Mouse (Mus musculus): ENCODE data around the gene Kat7. TPM values are rescaled to one million over a fixed set of nuclear protein-coding genes. Genes with fewer than 3 reads are reported as not detected.
A peak's percentile ranks its signal among the peaks of the same experiment; 100 is the strongest.

Gene Kat7
- 10 to 100 TPM; 76.5 to 82.0 TPM for total RNA-seq (2021)
- long read RNA-seq, transcript Kat7-204 (14 exons, 3,470 nt) = major isoform, 13 of 22 reads
- long read RNA-seq, partial matches to known transcripts = 2 of 22 reads
- long read RNA-seq, other reads (novel, unspliced or antisense) = 3 of 22 reads

DNA sequence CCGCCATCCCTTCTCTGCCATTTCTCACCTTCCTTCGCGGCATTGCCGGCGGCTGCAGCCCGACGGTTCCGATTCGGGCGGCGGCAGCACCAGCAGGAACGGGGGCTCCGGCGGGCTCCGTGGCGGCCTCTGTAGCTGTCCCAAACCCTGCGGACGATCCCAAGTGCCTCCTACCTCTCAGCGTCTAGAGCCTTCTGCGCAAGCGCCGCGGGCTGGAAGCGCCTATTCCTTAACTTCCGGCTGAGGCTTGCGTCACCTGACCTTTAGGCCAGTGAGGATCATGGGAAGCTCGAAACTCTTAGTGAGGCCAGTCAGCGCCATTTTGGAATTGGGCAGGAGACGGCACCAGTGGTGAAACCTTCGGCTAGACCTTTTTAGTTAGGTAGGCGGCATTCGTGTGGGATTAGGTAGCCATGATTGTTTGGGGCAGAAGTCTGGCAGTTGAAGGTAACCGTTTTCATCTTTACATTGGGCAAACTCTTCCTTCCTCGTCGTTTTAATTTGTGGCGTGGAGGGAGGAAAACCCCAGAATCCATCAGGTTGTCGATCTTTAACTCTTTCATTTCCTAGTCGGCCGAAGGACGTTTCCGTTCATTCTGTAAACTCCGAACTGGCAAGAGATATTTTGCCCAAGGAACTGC, at the start of gene Kat7:
TSS of gene Kat7 (minus strand) at position 240 of the 641 bp plus-strand sequence.
- peak; percentile 99 for DNase-seq (ENCODE audit: low spot score in 2 of 2)

DNA sequence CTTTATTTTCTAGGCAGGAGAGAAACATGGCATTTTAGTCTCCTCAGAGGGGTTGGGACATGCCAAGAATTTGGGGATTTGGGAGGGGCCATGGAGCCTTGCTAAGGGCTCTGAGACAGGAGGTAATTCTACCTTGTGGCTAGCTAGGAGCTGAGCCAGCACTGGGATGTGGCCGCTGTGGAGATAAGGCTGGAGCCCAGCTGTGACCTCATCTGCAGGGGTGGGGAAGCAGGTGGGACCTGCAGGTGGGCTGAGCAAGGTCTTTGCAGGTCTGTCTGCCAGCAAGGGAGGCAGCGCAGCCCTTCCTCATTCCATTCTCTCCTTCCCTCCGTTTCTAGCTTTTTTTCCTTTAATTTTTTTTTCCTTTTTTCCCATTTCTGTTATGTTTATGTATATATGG, 48.2 kb upstream of the Kat7 start:
- no peak for DNase-seq (ENCODE audit: low spot score in 2 of 2)

DNA sequence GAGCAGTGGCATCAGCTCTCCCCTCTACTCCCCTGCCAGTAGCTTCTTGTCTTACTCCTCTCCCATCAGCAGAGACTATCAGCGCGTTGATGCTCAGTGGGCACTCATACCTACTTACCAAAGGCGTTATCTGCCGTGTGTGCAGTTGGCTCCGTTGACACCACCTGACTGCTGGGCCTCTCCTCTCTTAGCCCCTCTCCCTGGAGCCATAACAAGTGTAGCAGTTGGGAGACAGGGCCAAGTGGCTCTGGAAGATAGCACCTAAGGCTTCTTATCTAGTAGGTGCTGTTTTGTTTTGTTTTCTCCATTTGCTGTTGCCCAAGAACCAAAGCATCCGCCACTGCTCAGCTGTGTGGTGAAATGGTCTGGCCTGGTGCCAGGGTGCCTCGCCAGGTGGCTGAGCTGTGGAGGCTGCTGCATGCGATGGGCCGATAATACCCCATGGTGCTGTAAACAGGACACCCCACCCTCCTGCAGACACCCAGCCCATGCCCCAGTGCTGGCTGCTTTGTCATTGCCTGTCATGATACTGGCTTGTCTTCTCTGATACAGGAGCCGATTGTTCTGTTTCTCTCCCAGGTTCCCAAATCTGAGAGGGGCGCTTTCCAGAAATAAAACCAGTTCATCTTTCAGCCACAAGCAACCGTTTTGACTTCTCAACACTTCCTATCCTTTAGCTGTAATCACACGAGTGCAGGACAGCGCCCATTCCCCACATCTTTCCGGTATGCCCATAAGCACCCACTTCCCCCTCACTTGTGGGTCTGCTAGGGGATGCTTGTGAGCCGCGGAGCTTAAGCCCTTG, 46.6 kb upstream of the Kat7 start:
- DNase-seq (ENCODE audit: low spot score in 2 of 2) = no peak

DNA sequence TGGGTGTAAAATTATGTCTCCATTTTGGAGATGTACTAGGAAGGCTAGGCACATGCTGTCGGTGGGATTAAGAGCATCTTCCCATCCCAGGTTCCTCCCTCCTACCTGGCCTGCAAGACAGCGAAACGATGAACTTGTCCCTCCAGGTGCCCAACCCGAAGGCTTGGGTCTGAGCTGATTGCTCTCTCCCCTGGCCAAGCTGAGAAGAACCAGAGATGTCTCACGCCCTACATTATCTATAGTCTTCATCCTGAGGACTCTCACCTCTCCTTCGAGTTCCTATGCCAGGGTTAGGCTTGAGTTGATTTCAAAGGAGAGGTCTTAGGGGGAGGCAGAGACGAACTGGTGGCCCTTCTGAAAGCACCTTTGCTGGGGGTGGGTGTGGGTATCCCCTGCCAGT, 46.0 kb upstream of the Kat7 start:
- DNase-seq (ENCODE audit: low spot score in 2 of 2) = no peak

DNA sequence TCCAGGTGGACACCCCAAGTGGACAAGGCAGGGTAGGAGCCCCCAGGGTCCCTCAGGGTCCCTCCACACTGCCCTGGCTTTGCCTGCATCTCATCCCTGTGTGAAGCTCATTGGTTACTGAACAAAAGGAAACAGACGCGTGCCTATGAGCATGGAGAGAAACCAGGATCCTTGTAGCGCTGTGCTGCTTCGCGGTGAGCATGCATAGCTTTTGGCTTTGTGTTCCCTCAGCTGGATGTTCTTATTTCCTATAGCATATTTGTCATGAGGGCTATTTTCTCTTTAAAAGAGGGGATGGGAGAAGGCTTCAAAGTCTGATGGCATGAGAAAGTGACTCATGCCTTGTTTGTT, 45.6 kb upstream of the Kat7 start:
- no peak for DNase-seq (ENCODE audit: low spot score in 2 of 2)

DNA sequence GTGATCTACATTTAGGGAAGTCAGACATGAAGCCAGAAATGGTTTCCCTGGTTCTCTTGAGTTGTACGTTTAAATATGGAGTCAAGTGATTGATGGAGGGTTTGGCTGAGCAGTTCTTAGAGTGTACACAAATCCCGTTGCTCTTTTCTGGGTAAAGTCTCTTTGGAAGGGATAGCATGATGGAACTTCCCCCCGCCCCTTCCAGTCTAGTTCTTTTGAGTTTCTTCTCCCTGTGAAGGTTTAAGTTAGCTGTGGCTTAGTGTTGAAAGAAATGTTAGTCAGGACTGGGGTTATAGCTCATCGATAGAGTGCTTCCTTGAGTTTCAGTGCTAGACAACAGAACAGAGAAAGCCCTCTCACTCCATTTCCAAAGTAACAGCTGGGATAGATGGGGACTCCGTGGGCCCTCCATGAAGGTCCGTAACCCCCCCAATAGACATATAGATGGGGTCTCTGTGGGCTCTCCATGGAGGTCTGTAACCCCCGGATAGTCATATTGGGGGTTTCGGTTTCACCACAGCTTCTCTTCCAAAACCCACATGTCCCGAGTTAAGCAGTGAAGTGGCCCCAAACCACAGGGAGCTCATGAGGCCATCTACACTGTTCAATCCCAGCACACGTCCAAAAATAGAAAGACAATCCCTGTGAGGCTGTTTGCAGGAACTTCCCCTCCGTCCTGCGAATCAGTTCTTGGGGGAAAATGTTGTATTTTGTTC, 45.1 kb upstream of the Kat7 start:
- no peak for DNase-seq (ENCODE audit: low spot score in 2 of 2)

DNA sequence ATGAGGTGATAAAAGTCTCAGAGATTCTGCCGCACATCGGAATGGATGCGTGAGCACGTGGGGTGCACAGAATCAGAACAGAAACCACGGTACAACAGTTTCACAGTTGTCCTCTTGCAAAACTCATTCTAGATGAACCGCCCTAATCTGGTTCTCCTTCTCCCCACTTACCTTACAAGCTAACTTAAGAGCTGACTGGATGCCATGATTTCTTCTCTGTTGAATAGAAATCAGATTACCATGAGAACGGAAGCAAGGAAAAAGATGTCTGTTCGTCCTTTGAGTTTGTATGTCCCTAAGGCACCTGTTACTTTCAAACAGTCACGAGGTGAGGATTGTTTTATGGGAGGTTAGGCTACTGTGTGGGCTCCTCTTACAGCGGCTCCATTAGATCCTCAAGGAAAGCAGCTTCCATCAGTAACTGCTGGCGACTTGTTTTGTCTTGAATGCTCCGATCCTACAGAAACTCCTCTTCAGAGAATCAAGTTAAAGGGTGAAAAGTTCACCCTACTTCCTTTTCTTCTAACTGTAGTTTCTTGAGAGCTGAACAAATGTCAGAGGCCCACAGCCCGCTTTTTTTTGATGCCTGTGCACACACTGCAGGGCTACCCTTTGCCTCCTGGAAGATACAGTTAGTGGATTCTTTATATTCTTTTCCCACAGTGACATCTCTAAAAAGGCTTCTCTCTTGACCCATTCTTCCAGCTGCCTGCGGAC, 44.3 kb upstream of the Kat7 start:
- no peak for DNase-seq (ENCODE audit: low spot score in 2 of 2)

DNA sequence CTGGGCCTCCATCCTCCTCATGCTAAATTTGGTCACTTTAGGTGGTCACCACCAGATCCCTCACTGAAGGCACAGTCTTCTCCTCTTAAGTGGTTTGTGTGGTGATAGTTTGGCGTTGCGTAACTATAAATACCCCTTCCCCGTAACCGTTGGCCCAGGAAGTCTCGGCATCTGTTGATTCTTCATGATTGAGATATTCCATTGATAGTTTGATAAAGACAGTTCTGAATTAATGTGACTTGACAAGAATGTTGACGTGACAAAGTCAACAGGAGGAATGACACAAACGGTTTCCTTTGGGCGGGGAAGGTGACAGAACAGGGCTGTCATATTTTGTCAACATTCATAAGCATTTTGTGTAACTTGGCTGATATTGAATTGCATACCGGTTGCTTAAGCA, 43.2 kb upstream of the Kat7 start:
- no peak for DNase-seq (ENCODE audit: low spot score in 2 of 2)

DNA sequence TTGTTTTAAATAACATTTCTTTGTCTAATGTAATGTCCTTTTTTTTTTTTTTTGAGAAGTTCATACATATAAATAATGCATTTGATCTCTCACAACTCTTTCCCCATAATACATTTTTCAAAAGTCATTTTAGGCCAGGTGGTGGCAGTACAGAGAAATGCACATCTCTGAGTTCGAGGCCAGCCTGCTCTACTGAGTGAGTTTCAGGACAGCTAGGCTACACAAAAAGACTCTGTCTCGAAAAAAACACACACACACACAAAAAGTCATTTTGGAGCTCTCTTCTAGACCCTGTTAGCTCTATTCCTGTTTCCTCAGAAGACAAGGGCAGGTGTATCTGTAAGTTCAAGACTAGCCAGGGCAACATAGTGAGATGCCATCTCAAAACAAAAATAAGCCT, 42.6 kb upstream of the Kat7 start:
- no peak for DNase-seq (ENCODE audit: low spot score in 2 of 2)

DNA sequence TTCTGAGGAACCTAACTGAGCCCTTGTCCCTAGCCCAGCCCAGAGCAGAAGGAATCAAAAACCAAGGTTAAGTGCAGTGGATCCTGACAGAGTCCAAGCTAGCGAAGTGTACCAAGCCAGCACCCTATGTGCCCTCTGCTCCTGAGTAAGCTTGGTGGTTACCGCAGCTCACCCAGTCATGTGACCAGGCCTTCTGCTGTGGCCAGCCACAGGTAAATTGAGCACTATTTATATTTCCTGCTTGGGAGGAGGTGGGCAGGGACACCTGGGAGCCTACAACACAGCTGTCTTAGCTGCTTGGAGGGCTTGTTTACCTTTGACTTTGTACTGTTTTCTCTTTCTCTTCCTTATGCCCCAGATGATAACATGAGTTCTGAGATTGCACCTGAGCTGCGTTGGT, 40.9 kb upstream of the Kat7 start:
- no peak for DNase-seq (ENCODE audit: low spot score in 2 of 2)

DNA sequence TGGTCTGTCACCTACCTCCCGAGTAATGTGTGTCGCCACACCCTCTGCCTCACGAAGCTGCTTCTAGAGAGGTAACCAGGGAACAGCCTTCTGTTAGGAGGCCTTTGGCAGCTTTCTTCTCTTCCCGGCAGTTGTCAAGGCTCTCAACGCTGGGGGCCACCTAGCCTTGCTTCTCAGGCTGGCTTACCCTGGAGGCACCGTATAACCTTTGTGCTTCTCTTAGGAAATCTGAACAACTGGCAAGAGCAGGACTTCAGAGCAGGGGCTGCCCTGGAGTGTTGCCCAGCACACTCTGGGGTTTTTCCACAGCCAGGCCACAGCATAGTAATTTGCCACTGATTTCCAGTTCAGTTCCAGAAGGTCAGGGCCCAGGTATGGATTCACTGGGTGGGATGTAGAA, 40.2 kb upstream of the Kat7 start:
- no peak for DNase-seq (ENCODE audit: low spot score in 2 of 2)

DNA sequence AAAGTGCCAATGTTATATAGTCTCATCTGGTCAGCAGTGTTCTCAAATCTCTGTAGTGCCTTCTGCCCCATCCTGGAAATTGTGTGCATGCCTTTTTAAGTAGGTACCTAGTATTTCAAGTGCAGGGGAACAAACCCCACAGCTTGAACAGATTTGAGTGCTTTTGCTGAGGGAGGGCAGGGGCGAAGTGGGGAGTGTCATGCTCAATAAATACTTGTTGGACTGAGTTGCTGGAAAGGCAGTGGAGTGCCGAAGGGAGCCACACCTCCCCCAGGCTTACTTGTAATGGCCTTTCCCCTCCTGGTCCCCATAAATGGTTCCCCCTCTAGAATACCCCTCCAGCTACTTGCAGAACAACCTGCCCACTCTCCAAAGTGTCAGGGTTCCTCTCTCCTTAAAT, 34.1 kb upstream of the Kat7 start:
- no peak for DNase-seq (ENCODE audit: low spot score in 2 of 2)

DNA sequence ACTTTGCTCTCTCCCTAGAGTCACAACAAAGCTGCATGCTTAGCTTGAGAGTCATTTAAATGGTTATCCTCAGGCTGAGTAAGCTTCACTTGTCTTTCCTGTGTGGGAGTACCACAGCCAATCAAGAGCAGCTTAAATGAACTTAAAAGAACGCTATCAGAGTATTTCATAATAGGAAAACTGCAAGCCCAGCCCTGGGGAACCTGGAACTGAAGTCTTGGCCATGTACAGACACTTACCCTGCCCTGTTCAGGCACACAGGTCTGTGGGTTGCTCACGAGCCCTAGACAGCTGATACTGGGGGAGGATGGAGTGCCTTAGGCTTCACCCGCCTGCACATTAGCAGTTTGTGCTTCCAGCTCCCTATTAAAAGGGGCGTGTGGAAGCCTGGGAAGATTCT, 33.1 kb upstream of the Kat7 start:
- peak in 1 of 2 experiments; percentile 50 for DNase-seq (ENCODE audit: low spot score in 2 of 2)

DNA sequence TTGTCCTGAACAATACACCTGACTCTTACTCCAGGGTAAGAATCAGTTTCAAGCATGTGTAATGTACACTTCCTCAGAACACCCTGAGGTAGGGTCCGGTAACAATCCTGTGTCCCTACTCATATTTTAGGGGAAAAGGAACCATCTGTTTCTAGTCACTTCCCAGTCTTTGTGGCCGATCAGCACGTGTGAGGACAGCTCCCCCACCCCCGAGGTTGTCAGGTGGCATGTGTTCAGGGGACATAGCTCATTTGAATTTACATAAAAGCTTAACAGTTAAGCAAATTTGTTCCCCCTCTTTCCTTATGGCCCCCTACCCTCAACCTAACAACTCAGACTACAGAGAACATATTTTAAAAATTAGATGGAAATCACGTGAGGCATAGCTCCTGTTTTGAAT, 30.6 kb upstream of the Kat7 start:
- no peak for DNase-seq (ENCODE audit: low spot score in 2 of 2)

DNA sequence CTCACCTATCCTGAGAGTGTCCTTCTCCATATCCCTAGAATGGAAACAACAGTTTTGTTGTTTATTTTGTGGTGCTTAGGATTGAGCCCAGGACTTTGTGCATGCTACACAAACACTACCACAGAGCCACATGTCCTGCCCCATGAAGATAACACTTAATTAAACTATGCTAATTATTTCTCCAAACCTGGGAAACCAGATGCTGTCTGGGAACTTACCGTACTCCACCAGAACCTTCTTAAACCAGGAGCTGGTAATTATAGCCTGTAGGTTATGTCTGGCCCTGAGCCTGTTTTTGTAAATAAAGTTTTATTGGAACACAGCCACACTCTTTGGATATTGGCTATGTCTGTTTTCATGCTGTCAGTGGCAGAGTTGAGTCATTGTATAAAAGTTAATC, 30.2 kb upstream of the Kat7 start:
- DNase-seq (ENCODE audit: low spot score in 2 of 2) = no peak

DNA sequence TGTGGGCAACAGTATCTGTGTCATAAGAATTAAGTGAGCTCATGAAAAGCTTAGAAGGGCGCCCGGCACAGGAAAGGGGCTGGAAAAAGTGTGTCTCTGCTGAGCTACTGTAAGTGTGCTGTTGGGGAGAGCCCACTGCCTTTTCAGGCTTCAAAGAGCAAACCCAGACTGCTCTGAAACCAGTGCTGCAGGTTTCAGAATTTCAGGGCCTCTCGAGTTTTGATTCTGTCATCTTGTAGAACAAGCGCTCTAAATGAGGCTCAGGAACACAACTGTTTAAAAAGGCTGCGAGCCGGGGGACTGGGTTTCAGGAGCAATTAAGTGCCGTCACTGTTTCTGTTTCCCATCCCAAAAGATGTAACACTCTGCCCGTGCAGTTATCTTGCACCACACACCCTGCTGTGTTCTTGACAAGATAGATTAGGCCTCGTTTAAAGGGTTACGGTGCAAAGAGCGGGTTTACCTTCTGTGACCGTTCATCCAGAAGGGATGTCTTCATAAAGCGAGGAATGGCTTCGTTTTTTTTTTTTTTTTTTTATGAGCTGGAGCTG, 29.5 kb upstream of the Kat7 start:
- no peak for DNase-seq (ENCODE audit: low spot score in 2 of 2)

DNA sequence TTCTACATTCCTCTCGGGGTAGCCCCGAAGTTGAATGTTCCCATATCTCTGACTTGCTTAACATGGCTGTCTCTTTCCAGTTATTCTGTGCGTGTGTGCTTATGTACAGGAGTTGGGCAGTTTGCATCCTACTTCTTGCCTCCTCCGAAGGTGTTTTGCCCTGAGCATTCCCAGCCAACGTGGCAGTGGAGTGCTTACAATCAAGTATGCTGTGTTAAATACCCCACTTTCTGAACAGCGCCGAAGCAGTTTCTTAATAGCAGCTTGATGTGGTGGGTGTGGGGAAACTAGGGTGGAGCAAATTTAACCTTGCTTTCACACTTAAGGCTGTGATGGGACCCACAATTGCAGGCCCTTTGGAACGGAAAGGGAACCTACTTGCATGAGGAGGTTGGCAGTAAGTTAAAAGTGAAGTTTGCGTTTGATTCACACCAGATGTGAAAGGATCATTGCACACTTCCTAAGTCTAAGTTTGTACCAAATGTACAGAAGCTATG, 27.8 kb upstream of the Kat7 start:
- DNase-seq (ENCODE audit: low spot score in 2 of 2) = no peak

DNA sequence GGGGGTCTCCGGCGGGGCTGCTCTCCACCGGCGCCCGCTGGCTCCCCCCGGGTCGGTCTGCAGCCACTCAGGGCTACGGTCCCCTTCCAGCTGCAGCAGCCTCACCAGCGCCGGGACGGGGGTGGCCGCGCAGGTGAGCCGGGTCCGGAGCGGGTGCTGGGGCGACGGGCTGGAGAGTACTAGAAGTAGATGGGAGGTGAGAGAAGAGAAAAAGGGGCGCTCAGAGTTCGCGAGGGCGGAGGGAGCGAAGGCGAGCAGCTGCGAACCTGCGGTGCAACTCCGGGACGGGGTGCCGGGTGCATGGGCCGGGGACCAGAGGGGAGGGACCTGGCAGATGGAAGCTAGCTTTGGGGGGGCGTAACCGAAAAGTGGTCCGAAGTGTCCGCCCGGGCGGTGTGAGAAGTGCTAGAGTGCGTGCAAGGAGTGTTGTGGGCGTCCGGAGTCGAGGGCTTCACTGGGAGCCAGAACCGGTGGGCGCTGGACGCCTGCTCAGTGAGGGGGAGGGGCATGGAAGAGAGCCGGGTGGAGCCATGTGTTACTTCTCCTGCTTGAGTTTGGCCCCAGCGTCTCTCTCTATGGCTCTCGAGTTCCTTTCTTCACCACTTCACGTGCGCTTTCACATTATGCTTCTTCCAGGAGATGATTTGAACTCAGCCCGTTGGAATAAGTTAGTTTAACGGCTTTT, 27.2 kb upstream of the Kat7 start:
- peak in 1 of 2 experiments; percentile 50 for DNase-seq (ENCODE audit: low spot score in 2 of 2)

DNA sequence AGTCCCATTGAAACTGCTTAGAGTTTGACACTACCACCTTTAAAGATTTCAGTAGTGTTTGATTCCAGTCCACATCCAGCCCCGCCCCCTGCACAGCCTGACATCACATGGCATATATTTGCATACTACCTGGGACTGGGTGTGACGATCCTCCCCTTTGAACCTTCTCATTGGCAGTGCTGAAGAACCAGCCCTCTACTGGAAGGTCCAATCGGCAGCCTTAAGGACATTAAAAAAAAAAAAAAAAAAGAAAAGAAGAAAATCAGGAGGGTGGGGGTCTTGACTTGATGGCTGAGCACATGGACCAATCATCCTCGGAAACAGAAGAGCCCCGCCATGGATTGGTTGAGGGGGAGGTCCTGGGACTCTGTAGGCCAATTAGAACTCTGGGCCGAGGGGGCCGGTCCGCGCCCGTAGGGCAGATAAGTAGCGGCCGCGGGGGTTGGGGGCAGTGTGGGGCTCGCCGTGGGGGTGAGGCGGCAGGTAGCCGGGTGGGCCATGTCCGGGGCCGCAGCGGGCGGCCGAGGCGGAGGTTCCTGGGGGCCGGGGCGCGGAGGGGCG, 26.6 kb upstream of the Kat7 start, which contains the start of gene Fam117a:
TSS of gene Fam117a (plus strand) at position 451 of the 561 bp plus-strand sequence.
- peak; percentile 66 to 80 for DNase-seq (ENCODE audit: low spot score in 2 of 2)
